Mouse (Mus musculus): ENCODE results near the gene Jaml. TPM values are rescaled to one million over a fixed set of nuclear protein-coding genes. Genes with fewer than 3 reads are reported as not detected.

The Jaml gene
- total and polyA plus RNA-seq, 3 experiments, result not detected

DNA sequence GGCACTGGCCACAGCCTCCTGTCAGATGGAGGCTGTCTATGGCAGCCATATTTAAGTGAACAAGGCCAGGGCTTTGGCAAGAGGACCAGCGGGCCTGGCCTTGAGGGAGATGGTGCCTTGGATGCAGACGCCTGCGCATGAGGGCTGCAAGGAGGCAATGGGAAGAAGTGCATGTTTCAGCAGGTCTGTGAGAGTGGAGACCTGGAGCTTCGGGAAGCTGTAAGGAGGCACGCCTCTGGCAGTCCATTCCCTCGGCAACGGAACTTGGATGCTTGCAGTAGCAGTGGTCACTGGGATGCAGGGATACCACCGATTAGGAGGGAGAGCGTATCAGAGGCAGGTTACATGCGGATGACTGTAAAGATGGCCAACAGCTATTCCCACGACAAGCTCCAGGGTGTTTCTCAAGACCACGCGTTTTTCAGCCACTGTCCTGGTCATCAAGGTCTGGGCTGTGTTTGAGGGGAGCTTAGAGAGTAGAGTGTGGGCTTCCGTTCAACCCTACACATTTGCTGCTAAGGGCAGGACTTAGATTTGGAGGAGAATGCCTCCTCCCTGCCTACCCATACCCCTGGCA, 41.1 kb downstream of the Jaml start:
- Histone ChIP-seq H3K9ac (ENCODE audit: control insufficient read depth, low read depth, low read length, poor library complexity, severe bottlenecking) (no peak overlapping the region), H3K9me3 (replicated peaks; ENCODE audit: insufficient read depth, low read length) (no peaks in the 10 kb centered on the region), H3K27me3 (ENCODE audit: control insufficient read depth in 1 of 2, insufficient read depth in 2 of 2, low read length in 2 of 2) (peaks cover 3 to 9% of the 10 kb centered on the region in 2 experiments; a peak in 3 of 4 replicates), H3K79me2 (ENCODE audit: control insufficient read depth, insufficient read depth, low read length, poor library complexity) (no peaks in the 10 kb centered on the region), H3K4me1 (ENCODE audit: control insufficient read depth in 1 of 2, insufficient read depth in 2 of 2, low read length in 2 of 2) (peaks cover 0 to 4% of the 10 kb centered on the region in 2 experiments; a peak in 2 of 4 replicates), H3K36me3 (ENCODE audit: control insufficient read depth in 1 of 2, insufficient read depth in 2 of 2, low read length in 2 of 2) (peaks cover 0 to 2% of the 10 kb centered on the region in 2 experiments; a peak in 2 of 4 replicates), H3K27ac (ENCODE audit: control insufficient read depth, low read depth, low read length) (no peak overlapping the region), H3K4me3 (ENCODE audit: control insufficient read depth in 1 of 2, insufficient read depth in 1 of 2, low read depth in 2 of 2, low read length in 2 of 2) (no peak overlapping the region)
- TF ChIP-seq USF2 (IDR thresholded peaks at IDR 0.05; ENCODE audit: borderline replicate concordance in 1 of 2, insufficient read depth in 1 of 2, low read depth in 1 of 2, low read length in 2 of 2) (no peak), MEF2A (IDR thresholded peaks at IDR 0.05; ENCODE audit: extremely low read depth, insufficient replicate concordance, low read depth, low read length, poor library complexity, severe bottlenecking) (no peak), MAX (IDR thresholded peaks at IDR 0.05; ENCODE audit: low read length) (no peak), BHLHE40 (IDR thresholded peaks at IDR 0.05; ENCODE audit: borderline replicate concordance, low read depth, low read length) (no peak), SMC3 (IDR thresholded peaks at IDR 0.05; ENCODE audit: low read depth, low read length) (no peak), ZMIZ1 (IDR thresholded peaks at IDR 0.05; ENCODE audit: low read depth, low read length) (no peak), MXI1 (IDR thresholded peaks at IDR 0.05; ENCODE audit: low read depth, low read length) (no peak), ETS1 (IDR thresholded peaks at IDR 0.05; ENCODE audit: low read depth, low read length) (no peak), MAZ (IDR thresholded peaks at IDR 0.05; ENCODE audit: low read depth, low read length) (no peak), JUND (IDR thresholded peaks at IDR 0.05; ENCODE audit: low read depth, low read length) (no peak)
- no peak for DNase-seq (ENCODE audit: low read depth, low spot score)

- Histone ChIP-seq H3K9me3 (replicated peaks; ENCODE audit: insufficient read depth, low read length) (no peaks in the 10 kb centered on the region), H3K27ac (ENCODE audit: control insufficient read depth, low read depth, low read length) (no peak overlapping the region), H3K4me1 (ENCODE audit: control insufficient read depth in 1 of 2, insufficient read depth in 2 of 2, low read length in 2 of 2) (peaks cover 0 to 4% of the 10 kb centered on the region in 2 experiments; a peak in 2 of 4 replicates), H3K79me2 (ENCODE audit: control insufficient read depth, insufficient read depth, low read length, poor library complexity) (no peaks in the 10 kb centered on the region), H3K27me3 (ENCODE audit: control insufficient read depth in 1 of 2, insufficient read depth in 2 of 2, low read length in 2 of 2) (peaks cover 3 to 7% of the 10 kb centered on the region in 2 experiments; a peak in 3 of 4 replicates), H3K36me3 (ENCODE audit: control insufficient read depth in 1 of 2, insufficient read depth in 2 of 2, low read length in 2 of 2) (peaks cover 0 to 2% of the 10 kb centered on the region in 2 experiments; a peak in 2 of 4 replicates), H3K4me3 (ENCODE audit: control insufficient read depth in 1 of 2, insufficient read depth in 1 of 2, low read depth in 2 of 2, low read length in 2 of 2) (no peak overlapping the region), H3K9ac (ENCODE audit: control insufficient read depth, low read depth, low read length, poor library complexity, severe bottlenecking) (no peak overlapping the region)
- TF ChIP-seq UBTF (IDR thresholded peaks at IDR 0.05; ENCODE audit: borderline replicate concordance, insufficient read depth, low read depth, low read length) (no peak), CTCF (IDR thresholded peaks at IDR 0.05 in 2 of 3, conservative IDR thresholded peaks at IDR 0.05 in 1 of 3; ENCODE audit: control insufficient read depth in 1 of 3, insufficient read depth in 1 of 3, low read depth in 2 of 3, low read length in 3 of 3, poor library complexity in 1 of 3, severe bottlenecking in 1 of 3) (no peak), MAZ (IDR thresholded peaks at IDR 0.05; ENCODE audit: low read depth, low read length) (no peak), POLR2AphosphoS5 (IDR thresholded peaks at IDR 0.05; ENCODE audit: borderline replicate concordance, low read depth, low read length) (no peak), MXI1 (IDR thresholded peaks at IDR 0.05; ENCODE audit: low read depth, low read length) (no peak), RAD21 (IDR thresholded peaks at IDR 0.05; ENCODE audit: low read depth, low read length) (no peak), GABPA (IDR thresholded peaks at IDR 0.05; ENCODE audit: low read depth, low read length) (no peak), USF1 (IDR thresholded peaks at IDR 0.05; ENCODE audit: low read depth, low read length) (no peak), MYC (IDR thresholded peaks at IDR 0.05; ENCODE audit: low read depth, low read length) (no peak), MAFK (IDR thresholded peaks at IDR 0.05; ENCODE audit: borderline replicate concordance, low read depth, low read length) (no peak), ELF1 (IDR thresholded peaks at IDR 0.05; ENCODE audit: low read depth, low read length) (no peak), USF2 (IDR thresholded peaks at IDR 0.05; ENCODE audit: borderline replicate concordance in 1 of 2, insufficient read depth in 1 of 2, low read depth in 1 of 2, low read length in 2 of 2) (no peak), MYB (IDR thresholded peaks at IDR 0.05; ENCODE audit: low read depth, low read length) (no peak), KAT2A (conservative IDR thresholded peaks at IDR 0.05; ENCODE audit: low read depth, low read length) (no peak), TBP (IDR thresholded peaks at IDR 0.05; ENCODE audit: low read depth, low read length) (no peak), ZC3H11A (IDR thresholded peaks at IDR 0.05; ENCODE audit: low read depth, low read length) (no peak), RCOR1 (IDR thresholded peaks at IDR 0.05; ENCODE audit: low read depth, low read length) (no peak)
- no peak for DNase-seq (ENCODE audit: low read depth, low spot score)
Measured at GRCm38 (mm10) chr9:45120567-45120966, 41.6 kb downstream of the Jaml start.
